Mouse (Mus musculus) adrenal gland, postnatal 10 days (tissue): ENCODE measurements around the gene Lmf1. TPM values are rescaled to one million over a fixed set of nuclear protein-coding genes. Genes with fewer than 3 reads are reported as not detected.

Experiments
- DNase-seq: peaks from one replicate; pipeline ENCODE4 v3.0.0; 2021; ENCODE audit warnings: mixed read lengths
- long read RNA-seq, 2 experiments: library from polyadenylated mRNA; stranded (forward); transcript quantifications; one replicate each; pipeline ENCODE4 v2.0.0; 2021
- total RNA-seq, 2 experiments: library from RNA; stranded (reverse); gene quantifications; 2 replicates each; pipeline ENCODE4 v1.2.3; 2021

Gene Lmf1
- total RNA-seq: 10 to 100 TPM; 35.8 to 44.3 TPM
- long read RNA-seq, experiment 1, partial matches to known transcripts: 8 of 77 reads
- long read RNA-seq, experiment 1, other reads (novel, unspliced or antisense): 67 of 77 reads
- long read RNA-seq, experiment 2, partial matches to known transcripts: 3 of 42 reads
- long read RNA-seq, experiment 2, other reads (novel, unspliced or antisense): 37 of 42 reads

- peak; percentile 97 for DNase-seq
These were observed at the start of gene Lmf1 for GRCm38 (mm10) chr17:25578920-25579319. Gene Lmf1 (plus strand): TSS chr17:25579085.

DNA sequence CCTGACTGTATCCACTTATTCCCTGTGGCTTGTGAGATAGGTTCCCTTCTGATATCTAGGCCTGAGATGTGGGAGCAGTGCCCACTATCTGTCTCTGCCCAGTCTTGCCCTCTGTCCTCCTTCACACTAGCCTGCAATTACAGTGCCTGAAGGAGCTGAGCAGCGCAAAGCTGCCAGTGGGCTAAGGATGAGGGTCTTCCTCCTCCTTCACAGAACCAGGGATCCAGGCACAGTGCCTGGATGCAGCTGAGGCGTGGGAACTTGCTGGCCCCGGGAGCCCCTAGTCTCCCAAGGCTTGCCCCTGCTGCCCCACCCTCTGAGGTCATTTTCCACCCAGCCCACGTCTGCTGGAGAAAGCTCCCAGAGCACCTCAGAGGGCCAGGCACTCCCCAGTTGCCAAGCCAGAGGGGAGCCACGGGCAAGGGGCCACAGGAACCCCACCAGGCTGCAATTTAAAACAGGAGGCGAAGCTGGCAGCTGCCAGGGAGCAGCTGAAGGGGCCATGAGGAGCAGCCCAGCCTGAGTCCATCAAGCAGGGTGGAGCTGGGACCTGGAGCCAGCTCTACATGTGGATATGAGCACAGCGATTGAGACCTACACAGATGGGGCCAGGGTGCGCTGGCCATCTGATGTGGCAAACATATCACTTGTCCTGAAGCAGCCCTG lies 48.4 kb upstream of the Lmf1 start:
- DNase-seq: no peak

DNA sequence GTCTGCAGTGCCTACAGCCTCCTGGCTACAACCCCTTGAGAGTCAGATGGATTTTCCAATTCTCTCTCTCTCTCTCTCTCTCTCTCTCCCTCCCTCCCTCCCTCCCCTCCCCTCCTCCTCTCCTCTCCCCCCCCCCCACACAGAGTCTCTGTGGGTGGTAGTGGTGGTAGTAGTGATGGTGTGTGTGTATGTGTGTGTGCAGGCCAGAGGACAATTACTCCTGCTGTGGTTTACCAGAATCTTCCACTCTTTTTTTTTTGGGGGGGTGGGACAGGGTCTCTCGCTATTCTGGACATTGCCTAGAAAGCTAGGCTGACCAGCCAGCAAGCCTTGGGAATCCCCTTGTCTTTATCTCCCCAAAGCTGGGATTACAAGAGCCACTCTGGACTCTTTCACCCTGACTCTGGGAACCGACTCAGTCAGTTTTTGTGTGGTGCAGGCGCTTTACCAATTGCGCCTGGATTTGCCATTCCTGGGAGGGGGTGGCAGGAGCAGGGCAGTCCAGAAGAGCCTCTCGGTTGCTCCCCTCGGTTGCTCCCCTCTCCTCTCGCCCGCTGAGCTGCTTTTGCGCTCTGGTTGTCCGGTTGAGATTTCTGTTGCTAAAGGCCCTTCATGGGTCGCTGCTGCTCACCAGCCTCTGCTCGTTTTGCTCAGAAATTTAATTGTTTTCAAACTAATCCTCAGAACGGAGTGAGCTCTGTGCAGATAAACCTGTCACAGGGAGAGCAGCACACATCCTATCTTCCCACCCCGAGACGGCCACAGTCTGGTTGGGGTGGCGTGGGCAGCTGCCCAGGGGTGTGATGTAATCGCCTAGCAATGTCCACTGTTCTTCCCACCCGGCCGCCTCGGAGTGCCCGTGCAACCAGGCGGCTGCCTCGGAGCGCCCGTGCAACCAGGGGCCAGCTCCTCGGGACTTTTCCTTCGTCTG lies 39.7 kb upstream of the Lmf1 start:
- DNase-seq: peak; percentile 61

DNA sequence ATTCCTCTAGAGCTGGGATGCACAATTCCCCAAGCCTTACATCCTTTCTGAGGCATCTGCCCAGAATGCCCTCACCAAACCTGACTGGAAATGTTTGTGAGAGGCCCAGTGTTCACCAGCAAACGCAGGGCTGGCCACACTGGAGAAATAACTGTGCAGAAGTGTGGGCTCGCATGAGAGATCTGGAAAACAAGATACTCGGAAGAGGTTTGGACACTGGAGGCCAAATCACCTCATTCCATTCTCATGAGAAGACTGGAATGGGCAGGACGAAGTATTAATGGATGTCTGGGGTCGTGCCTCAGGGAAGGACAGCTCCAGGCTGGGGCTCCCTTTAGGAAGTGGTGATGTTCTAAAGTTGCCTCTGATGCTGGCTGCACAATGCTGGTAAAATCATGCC lies 38.2 kb upstream of the Lmf1 start:
- no peak for DNase-seq

DNA sequence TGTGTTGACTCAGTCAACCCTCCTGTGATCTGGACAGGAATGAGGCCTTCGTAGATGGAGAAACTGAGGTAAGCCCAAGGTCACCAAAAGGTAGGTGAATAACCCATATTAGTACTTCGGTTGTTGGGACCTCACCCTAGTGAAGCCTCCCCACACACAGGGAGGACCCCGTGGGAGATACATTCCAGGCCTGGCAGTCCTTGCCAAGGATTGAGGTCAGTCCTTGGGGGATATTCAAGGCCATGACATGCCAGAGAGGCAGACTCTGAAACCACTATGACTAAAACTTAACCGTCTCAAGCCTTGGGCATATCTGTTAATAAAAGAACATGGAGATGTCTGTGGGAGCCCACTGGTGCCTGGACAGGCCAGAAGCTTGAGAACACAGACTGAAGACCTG lies 37.1 kb upstream of the Lmf1 start:
- DNase-seq: no peak

DNA sequence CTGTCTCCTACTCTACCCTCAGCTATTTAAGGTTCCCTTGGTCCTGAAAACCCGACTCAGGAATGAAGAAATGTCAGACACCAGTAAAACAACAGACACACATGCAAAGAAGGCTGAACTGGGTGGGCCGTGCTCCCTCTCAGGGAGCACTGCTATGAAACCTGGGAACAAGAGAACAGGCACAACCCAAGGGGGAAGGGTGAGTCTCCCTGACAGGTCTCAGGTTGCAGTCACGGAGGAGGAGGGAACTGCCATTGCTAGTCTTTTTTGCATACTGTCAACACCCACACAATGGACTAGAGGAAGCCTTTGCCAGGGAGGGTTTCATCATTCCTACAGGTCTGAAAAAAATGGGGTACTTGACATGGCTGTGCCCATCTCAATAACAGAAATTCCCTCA lies 31.9 kb upstream of the Lmf1 start:
- no peak for DNase-seq

GRCm38 (mm10) chr17:25550020-25550419 lies 28.9 kb upstream of the Lmf1 start:
- DNase-seq: no peak

- DNase-seq: no peak
These were observed 27.6 kb upstream of the Lmf1 start for GRCm38 (mm10) chr17:25551313-25551712.

- no peak for DNase-seq
These were observed 23.7 kb upstream of the Lmf1 start for GRCm38 (mm10) chr17:25555159-25555558.

- DNase-seq: no peak
These were observed 22.9 kb upstream of the Lmf1 start for GRCm38 (mm10) chr17:25555666-25556629.

DNA sequence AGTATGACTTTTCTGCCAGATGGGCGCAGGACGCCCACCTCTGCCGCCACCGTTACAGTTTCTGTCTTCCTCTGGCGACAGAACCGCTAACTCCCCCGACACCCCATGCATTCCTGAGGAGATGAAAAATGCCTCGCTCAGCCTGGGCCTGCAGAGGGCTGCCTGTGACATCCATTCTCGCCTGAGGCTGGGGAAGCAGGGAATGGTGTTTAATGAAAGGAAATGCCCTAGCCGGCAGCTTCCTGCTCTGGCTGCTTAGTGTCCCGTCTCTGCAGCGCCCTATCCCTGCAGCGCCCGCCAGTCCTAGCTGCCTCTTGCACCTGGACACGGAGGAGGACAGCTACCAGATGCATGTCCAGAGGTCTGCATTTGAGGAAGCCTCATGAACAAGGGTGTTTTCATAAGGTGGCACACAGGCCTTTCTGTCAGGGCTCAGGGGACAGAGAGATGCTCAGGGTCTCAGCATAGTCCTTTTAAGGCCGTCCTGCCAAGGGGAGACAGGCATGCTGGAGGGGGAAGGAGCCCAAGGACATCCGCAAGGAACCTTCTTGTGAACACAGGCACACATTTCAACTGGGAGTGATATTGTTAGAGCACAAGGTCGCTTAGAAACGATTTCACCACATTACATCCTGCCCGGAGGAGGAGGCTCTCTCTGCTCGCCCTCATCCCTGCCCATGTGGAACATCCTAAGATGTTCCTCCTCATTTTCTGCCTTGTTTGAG lies 22.1 kb upstream of the Lmf1 start:
- DNase-seq: no peak

DNA sequence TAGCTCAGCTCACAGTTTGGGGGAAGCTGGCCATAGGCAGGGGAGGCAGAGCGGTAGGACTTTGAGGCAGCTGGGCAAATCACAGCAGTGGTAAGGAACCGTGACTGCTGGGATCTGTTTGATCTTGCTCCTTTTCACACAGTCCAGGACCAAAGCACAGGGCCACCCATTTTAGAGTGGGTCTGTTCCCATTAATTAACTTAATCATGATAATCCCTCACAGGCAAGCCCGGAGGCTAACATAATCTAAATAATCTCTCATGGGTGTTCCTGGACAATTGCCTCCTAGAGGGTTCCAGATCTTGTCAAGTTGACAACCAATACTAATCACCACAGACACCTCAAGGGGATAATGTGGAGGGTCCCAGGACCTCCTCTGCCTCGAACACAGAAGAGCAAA lies 19.3 kb upstream of the Lmf1 start:
- no peak for DNase-seq

DNA sequence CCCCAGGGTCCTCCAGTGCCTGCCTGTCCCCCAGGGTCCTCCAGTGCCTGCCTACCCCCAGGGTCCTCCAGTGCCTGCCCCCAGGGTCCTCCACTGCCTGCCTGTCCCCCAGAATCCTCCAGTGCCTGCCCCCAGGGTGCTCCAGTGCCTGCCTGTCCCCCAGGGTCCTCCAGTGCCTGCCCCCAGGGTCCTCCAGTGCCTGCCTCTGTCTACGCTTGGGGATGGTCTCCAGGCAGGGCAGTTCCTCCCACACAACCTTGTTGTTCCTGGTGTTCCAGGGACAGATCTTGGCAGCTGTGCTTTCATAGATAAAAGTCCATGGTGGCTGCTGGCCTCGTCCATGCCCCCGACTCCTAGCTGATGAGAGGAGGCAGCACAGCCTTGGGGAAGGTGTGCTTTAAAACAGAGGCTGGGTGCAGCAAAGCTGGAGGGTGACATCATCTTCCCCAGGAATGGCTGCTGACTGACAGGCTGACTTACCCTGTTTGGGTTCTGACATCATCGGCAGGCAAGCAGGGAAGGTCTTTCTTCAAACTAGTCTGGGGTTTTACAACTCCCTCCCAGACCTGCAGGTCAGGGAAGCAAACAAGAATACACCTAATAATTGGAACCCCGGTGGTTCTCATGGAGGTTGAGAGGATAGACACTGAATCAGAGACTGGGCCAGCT lies 18.2 kb upstream of the Lmf1 start:
- no peak for DNase-seq

DNA sequence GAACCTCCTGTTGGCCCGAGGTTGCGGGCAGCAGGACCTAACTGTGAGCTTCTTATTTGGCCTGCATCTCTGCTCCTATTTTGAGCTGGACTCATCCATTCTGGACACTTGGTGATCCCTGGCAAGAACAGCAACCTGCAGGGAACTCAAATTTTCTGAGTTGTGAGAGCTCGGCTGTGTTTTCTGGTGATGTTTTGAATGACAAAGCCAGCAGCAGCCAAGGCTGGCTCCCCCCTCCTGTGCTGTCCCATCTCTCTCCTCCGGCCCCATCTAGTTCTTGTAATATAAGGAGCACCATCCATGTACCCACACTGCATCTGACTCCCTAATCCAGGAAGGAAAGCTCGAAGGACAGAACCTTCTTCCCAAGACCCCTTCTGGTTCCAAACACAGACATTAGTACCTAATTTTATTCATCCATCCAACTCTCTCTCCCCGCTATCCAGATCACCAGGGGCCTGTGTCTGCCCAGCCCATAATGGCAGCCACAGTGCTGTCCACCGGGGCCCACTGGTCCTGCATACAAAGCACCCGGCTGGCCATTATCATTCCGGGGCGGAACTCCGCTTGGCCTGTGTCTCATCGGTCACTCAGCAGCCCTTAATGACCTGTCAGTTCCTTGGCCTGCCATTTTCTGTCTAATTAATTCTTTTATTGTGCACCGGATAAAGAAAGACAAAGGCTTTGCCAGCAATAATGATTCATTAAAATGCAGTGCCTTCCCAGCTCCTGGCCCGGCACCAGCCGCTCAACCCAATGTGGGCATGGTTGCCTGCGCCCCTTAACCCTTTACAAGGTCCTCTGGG lies 17.5 kb upstream of the Lmf1 start:
- DNase-seq: no peak

- peak; percentile 39 for DNase-seq
These were observed 14.4 kb upstream of the Lmf1 start for GRCm38 (mm10) chr17:25564481-25564880.

DNA sequence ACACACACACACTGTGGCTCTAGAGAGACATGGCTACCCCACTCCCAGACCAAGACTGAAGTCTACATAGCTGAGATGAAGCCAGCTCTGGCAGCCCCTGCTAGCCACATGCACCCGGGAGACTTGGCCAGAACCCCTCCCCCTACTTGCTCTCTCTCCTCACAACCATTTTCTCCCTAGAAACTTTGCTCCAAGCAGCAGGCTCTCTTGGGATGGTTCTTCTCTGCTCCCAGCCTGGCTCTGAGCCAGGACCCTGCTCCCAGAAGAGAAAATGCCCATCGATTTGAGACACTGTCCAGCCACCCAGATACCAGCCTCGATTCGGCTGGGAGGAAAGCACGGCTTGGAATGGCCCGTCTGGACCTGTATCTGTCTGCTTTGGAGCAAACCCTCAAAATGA lies 13.6 kb upstream of the Lmf1 start:
- DNase-seq: no peak

- no peak for DNase-seq
These were observed 12.9 kb upstream of the Lmf1 start for GRCm38 (mm10) chr17:25565860-25566600.

DNA sequence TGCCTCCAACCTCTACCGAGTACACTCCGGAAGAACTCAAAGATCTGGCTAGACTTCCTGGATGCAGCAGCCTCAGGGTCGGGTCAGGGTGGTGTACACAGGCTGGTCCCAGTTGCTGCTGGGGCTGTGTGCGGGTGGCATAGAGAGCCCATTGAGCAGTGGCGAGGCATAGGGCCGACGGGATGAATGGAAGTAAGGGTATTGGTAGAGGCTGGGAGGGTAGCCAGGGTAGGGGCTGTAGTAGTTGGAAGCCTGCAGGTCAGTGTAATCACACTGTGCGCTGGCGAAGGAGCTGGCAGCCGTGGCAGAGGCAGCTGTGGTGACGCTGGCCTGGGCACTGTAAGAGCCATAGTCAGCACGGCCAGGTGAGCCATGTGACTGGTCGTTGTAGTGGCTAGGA lies 11.6 kb upstream of the Lmf1 start:
- no peak for DNase-seq

GRCm38 (mm10) chr17:25567745-25568144 lies 11.1 kb upstream of the Lmf1 start:
- DNase-seq: peak; percentile 79
